Mouse (Mus musculus): ENCODE measurements at regions not wholly inside any gene's neighbourhood (a gene's known extent, or its start where the extent isn't known, plus 50 kb on each side); places are given as distances from the start of the nearest gene placed in this dataset.
"Not testable (repeated sequence)": the region's sequence is repeated elsewhere in the genome, so short reads cannot be mapped to it uniquely, and the experiment has no call there.

- H3K9ac ChIP-seq (ENCODE audit: low read length): no peak overlapping the region
- H3K27me3 ChIP-seq (ENCODE audit: control insufficient read depth, insufficient read depth, low read length): no peaks in the 10 kb centered on the region
- H3K4me2 ChIP-seq (ENCODE audit: low read depth, low read length): no peak overlapping the region
- H3K4me3 ChIP-seq (ENCODE audit: low read length): no peak overlapping the region
- H3K27ac ChIP-seq (ENCODE audit: low read length): no peak overlapping the region
- no peaks in the 10 kb centered on the region for H3K4me1 ChIP-seq (ENCODE audit: control insufficient read depth, insufficient read depth, low read length)
- 55% methylated on average over 1 of the region's 1 CpGs for WGBS
- no peak for ATAC-seq (replicated peaks; ENCODE audit: extremely low read depth, insufficient read depth, low FRiP score)
- no peaks in the 10 kb centered on the region for H3K9me3 ChIP-seq (replicated peaks; ENCODE audit: control insufficient read depth, low read length)
- H3K36me3 ChIP-seq (ENCODE audit: control insufficient read depth, insufficient read depth): no peaks in the 10 kb centered on the region
Observed at GRCm38 (mm10) chr4:89753484-89753883, 74.2 kb downstream of the Dmrta1 start.

GRCm38 (mm10) chr4:89776269-89776668 is 97.0 kb downstream of the Dmrta1 start:
- Histone ChIP-seq H3K4me1 (ENCODE audit: control insufficient read depth, insufficient read depth, low read length) (no peaks in the 10 kb centered on the region), H3K27ac (ENCODE audit: low read length) (no peak overlapping the region), H3K27me3 (ENCODE audit: control insufficient read depth, insufficient read depth, low read length) (no peaks in the 10 kb centered on the region), H3K36me3 (ENCODE audit: control insufficient read depth, insufficient read depth) (no peaks in the 10 kb centered on the region), H3K9me3 (replicated peaks; ENCODE audit: control insufficient read depth, low read length) (no peaks in the 10 kb centered on the region), H3K4me3 (ENCODE audit: low read length) (no peak overlapping the region), H3K9ac (ENCODE audit: low read length) (no peak overlapping the region), H3K4me2 (ENCODE audit: low read depth, low read length) (no peak overlapping the region)
- 51% methylated on average over 10 of the region's 10 CpGs for WGBS
- ATAC-seq (replicated peaks; ENCODE audit: extremely low read depth, insufficient read depth, low FRiP score): no peak

GRCm38 (mm10) chr4:89781487-89781886 is 102.3 kb downstream of the Dmrta1 start:
- ATAC-seq (replicated peaks; ENCODE audit: extremely low read depth, insufficient read depth, low FRiP score): no peak
- Histone ChIP-seq H3K9me3 (replicated peaks; ENCODE audit: control insufficient read depth, low read length) (no peaks in the 10 kb centered on the region), H3K27ac (ENCODE audit: low read length) (no peak overlapping the region), H3K27me3 (ENCODE audit: control insufficient read depth, insufficient read depth, low read length) (no peaks in the 10 kb centered on the region), H3K4me2 (ENCODE audit: low read depth, low read length) (no peak overlapping the region), H3K9ac (ENCODE audit: low read length) (no peak overlapping the region), H3K4me3 (ENCODE audit: low read length) (no peak overlapping the region), H3K36me3 (ENCODE audit: control insufficient read depth, insufficient read depth) (no peaks in the 10 kb centered on the region), H3K4me1 (ENCODE audit: control insufficient read depth, insufficient read depth, low read length) (no peaks in the 10 kb centered on the region)
- 76% methylated on average over 1 of the region's 1 CpGs for WGBS

- no peak for ATAC-seq (replicated peaks; ENCODE audit: extremely low read depth, insufficient read depth, low FRiP score)
- Histone ChIP-seq H3K9me3 (replicated peaks; ENCODE audit: control insufficient read depth, low read length) (no peaks in the 10 kb centered on the region), H3K4me1 (ENCODE audit: control insufficient read depth, insufficient read depth, low read length) (no peaks in the 10 kb centered on the region), H3K36me3 (ENCODE audit: control insufficient read depth, insufficient read depth) (no peaks in the 10 kb centered on the region), H3K27ac (ENCODE audit: low read length) (no peak overlapping the region), H3K9ac (ENCODE audit: low read length) (no peak overlapping the region), H3K27me3 (ENCODE audit: control insufficient read depth, insufficient read depth, low read length) (no peaks in the 10 kb centered on the region), H3K4me2 (ENCODE audit: low read depth, low read length) (no peak overlapping the region), H3K4me3 (ENCODE audit: low read length) (no peak overlapping the region)
- 92% methylated on average over 7 of the region's 7 CpGs for WGBS
Observed at GRCm38 (mm10) chr4:89816823-89817222, 137.6 kb downstream of the Dmrta1 start.

GRCm38 (mm10) chr4:89834552-89835206 is 155.4 kb downstream of the Dmrta1 start:
- no peak overlapping the region for H3K4me3 ChIP-seq (ENCODE audit: low read length)
- no peaks in the 10 kb centered on the region for H3K27me3 ChIP-seq (ENCODE audit: control insufficient read depth, insufficient read depth, low read length)
- H3K4me1 ChIP-seq (ENCODE audit: control insufficient read depth, insufficient read depth, low read length): no peaks in the 10 kb centered on the region
- H3K9me3 ChIP-seq (replicated peaks; ENCODE audit: control insufficient read depth, low read length): no peaks in the 10 kb centered on the region
- H3K27ac ChIP-seq (ENCODE audit: low read length): no peak overlapping the region
- no peak for ATAC-seq (replicated peaks; ENCODE audit: extremely low read depth, insufficient read depth, low FRiP score)
- WGBS: 62% methylated on average over 6 of the region's 6 CpGs
- H3K9ac ChIP-seq (ENCODE audit: low read length): no peak overlapping the region
- no peaks in the 10 kb centered on the region for H3K36me3 ChIP-seq (ENCODE audit: control insufficient read depth, insufficient read depth)
- H3K4me2 ChIP-seq (ENCODE audit: low read depth, low read length): no peak overlapping the region

- not testable (repeated sequence) for H3K4me3 ChIP-seq (ENCODE audit: low read length); H3K9me3 ChIP-seq (replicated peaks; ENCODE audit: control insufficient read depth, low read length); H3K4me2 ChIP-seq (ENCODE audit: low read depth, low read length); H3K4me1 ChIP-seq (ENCODE audit: control insufficient read depth, insufficient read depth, low read length); H3K27me3 ChIP-seq (ENCODE audit: control insufficient read depth, insufficient read depth, low read length); H3K27ac ChIP-seq (ENCODE audit: low read length); H3K36me3 ChIP-seq (ENCODE audit: control insufficient read depth, insufficient read depth); ATAC-seq (replicated peaks; ENCODE audit: extremely low read depth, insufficient read depth, low FRiP score); H3K9ac ChIP-seq (ENCODE audit: low read length)
- 46% methylated on average over 6 of the region's 15 CpGs for WGBS
Observed at GRCm38 (mm10) chr4:89875375-89876055, 196.3 kb downstream of the Dmrta1 start.

GRCm38 (mm10) chr4:89876131-89876530 is 196.9 kb downstream of the Dmrta1 start:
- H3K9ac ChIP-seq (ENCODE audit: low read length): 0 out of 2 replicates have a peak overlapping the region, but pooled peaks have one; percentile 34
- peak overlapping the region; percentile 68 for H3K4me2 ChIP-seq (ENCODE audit: low read depth, low read length)
- not testable (repeated sequence) for H3K4me1 ChIP-seq (ENCODE audit: control insufficient read depth, insufficient read depth, low read length); H3K27me3 ChIP-seq (ENCODE audit: control insufficient read depth, insufficient read depth, low read length); H3K27ac ChIP-seq (ENCODE audit: low read length); ATAC-seq (replicated peaks; ENCODE audit: extremely low read depth, insufficient read depth, low FRiP score); H3K36me3 ChIP-seq (ENCODE audit: control insufficient read depth, insufficient read depth); H3K9me3 ChIP-seq (replicated peaks; ENCODE audit: control insufficient read depth, low read length)
- H3K4me3 ChIP-seq (ENCODE audit: low read length): peak overlapping the region; percentile 43
- 22% methylated on average over 7 of the region's 14 CpGs for WGBS

- peaks cover 2% of the 10 kb centered on the region; the same call in 1 of the 2 replicates for H3K4me1 ChIP-seq (ENCODE audit: control insufficient read depth, insufficient read depth, low read length)
- H3K27ac ChIP-seq (ENCODE audit: low read length): no peak overlapping the region
- H3K4me3 ChIP-seq (ENCODE audit: low read length): no peak overlapping the region
- 45% methylated on average over 3 of the region's 3 CpGs for WGBS
- no peak for ATAC-seq (replicated peaks; ENCODE audit: extremely low read depth, insufficient read depth, low FRiP score)
- H3K4me2 ChIP-seq (ENCODE audit: low read depth, low read length): no peak overlapping the region
- no peaks in the 10 kb centered on the region for H3K36me3 ChIP-seq (ENCODE audit: control insufficient read depth, insufficient read depth)
- no peak overlapping the region for H3K9ac ChIP-seq (ENCODE audit: low read length)
- no peaks in the 10 kb centered on the region for H3K27me3 ChIP-seq (ENCODE audit: control insufficient read depth, insufficient read depth, low read length)
- no peaks in the 10 kb centered on the region for H3K9me3 ChIP-seq (replicated peaks; ENCODE audit: control insufficient read depth, low read length)
Observed at GRCm38 (mm10) chr4:89881083-89881482, 201.8 kb downstream of the Dmrta1 start.

GRCm38 (mm10) chr4:89909622-89910021 is 230.4 kb downstream of the Dmrta1 start:
- Histone ChIP-seq H3K4me3 (ENCODE audit: low read length) (no peak overlapping the region), H3K4me1 (ENCODE audit: control insufficient read depth, insufficient read depth, low read length) (no peaks in the 10 kb centered on the region), H3K27me3 (ENCODE audit: control insufficient read depth, insufficient read depth, low read length) (no peaks in the 10 kb centered on the region), H3K27ac (ENCODE audit: low read length) (no peak overlapping the region), H3K36me3 (ENCODE audit: control insufficient read depth, insufficient read depth) (no peaks in the 10 kb centered on the region), H3K9me3 (replicated peaks; ENCODE audit: control insufficient read depth, low read length) (no peaks in the 10 kb centered on the region), H3K9ac (ENCODE audit: low read length) (no peak overlapping the region), H3K4me2 (ENCODE audit: low read depth, low read length) (no peak overlapping the region)
- ATAC-seq (replicated peaks; ENCODE audit: extremely low read depth, insufficient read depth, low FRiP score): no peak

Measured in heart, embryonic 16.5 days (tissue).